Mouse (Mus musculus): ENCODE data around the gene Pecam1.

- TF ChIP-seq POLR2A (IDR thresholded peaks at IDR 0.05; ENCODE audit: insufficient read depth, low read depth, low read length) (no peak), CTCF (IDR thresholded peaks at IDR 0.05; ENCODE audit: insufficient read depth, low read depth, low read length) (no peak)
Observed at GRCm38 (mm10) chr11:106642966-106643637, 107.3 kb downstream of the Pecam1 start.

Measured in olfactory bulb, adult 2 months (tissue).